Mouse (Mus musculus): ENCODE measurements around the gene Bhlha15.

Gene Bhlha15

DNA sequence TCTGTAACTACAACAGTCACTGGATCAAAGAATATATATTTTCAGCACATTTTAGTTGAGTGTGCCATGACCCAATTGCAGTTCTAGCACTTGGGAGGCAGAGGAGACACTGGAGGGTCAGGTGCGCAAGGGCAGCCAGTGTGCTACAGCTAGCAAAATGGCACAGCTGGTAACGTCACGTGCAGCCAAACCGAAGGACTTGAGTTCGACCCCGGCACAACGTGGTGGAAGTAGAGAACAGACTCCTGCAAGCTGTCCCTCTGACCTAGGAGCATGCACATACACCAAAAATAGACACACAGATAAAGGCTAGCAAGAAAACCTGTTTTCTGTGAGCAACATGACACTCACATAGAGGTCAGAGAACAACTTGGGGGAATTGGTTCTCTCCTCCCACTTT, 759 bp upstream of the Bhlha15 start:
- no peak for DNase-seq (ENCODE audit: low spot score in 2 of 2)

DNA sequence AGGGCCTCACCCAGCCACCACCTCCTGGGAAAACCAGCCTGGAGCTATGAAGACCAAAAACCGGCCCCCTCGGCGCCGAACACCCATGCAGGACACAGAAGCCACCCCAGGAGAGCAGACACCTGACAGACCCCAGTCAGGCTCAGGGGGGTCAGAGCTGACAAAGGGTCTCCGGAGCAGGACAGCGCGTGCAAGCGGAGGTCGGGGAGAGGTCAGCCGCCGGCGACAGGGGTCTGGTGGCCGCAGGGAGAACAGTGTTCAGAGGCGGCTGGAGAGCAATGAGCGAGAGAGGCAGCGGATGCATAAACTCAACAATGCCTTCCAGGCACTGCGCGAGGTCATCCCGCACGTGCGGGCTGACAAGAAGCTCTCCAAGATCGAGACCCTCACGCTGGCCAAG, 940 bp downstream of the Bhlha15 start:
- DNase-seq (ENCODE audit: low spot score in 2 of 2) = no peak

DNA sequence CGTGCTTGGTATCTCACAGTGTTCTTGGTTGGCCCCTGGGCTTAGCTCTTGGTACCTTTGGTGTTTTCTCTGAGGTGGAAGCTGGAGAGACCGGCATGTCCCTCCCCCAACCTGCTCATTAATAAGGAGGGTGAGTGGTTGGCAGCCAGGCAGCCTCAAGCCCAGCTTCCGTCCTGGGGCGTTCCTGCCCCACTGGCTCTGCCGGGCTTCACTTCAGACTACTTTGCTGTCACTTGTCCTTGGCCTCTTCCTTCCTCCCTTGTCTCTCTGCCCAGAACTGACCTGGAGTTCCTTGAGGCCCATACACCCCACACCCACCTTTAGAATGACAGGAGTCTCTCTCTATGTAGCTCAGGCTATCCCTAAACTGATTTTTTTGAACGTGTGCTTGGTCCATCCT, 2.6 kb downstream of the Bhlha15 start:
- DNase-seq (ENCODE audit: low spot score in 2 of 2) = no peak

DNA sequence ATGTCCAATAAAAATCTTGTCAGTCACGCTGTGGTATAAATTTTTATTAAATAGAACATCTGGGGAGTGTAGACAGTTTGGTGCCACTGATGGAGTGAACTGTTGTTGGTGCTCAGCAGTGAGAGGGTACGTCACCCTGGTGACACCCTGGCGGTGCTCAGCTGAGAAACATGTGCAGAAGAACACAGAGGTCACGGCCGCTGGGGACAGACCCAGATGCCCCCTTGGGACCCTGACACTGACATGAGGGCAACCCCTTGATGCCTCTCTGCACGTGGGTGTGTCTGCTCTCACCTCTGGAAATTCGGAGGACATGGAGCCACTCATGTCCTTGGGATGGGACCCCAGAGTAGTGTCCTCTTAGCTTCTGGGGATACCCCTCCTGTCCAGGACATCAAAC, 4.3 kb downstream of the Bhlha15 start:
- DNase-seq (ENCODE audit: low spot score in 2 of 2) = no peak

DNA sequence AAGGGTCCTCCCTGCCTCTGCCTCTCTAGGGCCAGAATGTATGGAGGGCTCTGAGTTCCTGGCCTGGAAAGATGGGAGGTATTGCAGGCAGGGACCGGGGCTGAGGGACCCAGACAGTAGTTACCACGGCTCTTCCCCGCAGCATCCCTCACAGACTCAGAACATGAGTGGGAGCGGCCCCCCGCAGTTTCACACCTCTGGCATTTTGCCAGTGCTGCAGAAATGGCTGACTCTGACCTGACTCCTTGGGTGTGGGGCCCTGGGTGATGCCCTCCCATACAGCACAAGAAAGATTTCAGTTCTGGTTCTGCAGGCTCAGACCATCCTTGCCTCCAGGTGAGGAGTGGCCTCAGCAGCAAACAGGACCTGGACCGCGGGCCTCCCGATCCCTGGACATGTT, 5.5 kb downstream of the Bhlha15 start:
- no peak for DNase-seq (ENCODE audit: low spot score in 2 of 2)

DNA sequence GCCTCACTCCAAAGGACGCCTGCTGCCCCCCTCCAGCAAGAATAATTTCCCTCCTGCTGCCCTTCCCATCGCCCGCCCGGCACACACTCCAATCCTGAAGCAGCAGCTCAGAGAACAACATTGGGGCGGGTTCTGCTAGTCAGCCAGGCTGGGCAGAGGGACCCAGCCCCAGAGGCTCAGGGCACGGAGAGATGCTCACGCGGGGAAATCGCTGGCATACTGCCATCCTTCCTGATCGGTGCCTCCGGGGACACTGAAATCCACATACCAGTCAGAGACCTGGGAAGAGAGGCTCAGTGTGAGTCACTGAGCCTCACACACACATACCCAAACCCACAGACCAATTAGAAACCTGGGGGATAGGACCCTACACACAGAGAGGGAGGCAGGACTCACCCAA, 10.5 kb downstream of the Bhlha15 start:
- no peak for DNase-seq (ENCODE audit: low spot score in 2 of 2)

DNA sequence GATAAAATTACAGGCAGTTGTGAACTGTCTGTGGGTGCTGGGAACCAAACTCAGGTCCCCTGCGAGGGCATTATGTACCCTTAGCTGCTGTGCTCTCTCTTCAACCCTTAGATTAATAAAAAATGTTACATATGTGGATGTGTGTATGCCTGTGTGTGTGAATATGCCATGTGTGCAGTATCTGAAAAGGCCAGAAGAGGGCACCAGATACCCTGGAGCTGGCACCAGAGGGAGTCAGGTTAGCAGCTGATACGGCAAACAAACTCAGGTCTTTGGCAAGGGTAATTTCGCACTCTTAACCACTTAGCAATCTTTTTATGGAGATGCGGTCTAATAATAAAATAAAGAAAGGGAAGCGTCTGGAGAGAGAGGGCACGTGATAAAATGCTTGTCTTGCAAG, 12.3 kb downstream of the Bhlha15 start:
- DNase-seq (ENCODE audit: low spot score in 2 of 2) = no peak

DNA sequence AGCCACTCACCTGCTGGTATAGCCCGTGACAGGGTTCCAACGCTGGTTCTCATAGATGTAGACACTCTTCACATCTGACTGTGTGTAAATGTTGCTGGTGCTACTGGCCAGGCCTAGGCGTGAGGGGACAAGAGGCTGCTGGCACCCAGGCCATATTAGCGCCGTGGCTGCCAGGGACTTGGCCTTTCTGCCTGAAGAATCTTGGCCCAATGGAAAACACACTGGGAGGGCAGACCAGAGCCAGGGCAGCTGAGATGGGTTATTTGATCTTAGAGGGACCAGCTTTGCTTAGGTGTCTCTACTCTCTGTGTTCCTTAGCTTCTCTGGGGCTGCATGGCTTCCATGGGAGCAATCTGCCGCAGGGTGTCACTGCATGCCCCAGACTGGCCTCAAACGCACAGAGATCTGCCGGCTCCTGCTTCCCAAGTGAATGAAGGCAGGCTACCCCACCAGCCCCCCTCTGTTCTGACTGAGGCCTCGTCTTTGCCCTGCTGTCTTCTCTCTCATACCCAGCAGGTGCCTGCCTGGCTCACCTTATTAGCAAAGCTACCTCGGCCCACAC, 13.4 kb downstream of the Bhlha15 start:
- peak in 1 of 2 experiments; percentile 55 for DNase-seq (ENCODE audit: low spot score in 2 of 2)

DNA sequence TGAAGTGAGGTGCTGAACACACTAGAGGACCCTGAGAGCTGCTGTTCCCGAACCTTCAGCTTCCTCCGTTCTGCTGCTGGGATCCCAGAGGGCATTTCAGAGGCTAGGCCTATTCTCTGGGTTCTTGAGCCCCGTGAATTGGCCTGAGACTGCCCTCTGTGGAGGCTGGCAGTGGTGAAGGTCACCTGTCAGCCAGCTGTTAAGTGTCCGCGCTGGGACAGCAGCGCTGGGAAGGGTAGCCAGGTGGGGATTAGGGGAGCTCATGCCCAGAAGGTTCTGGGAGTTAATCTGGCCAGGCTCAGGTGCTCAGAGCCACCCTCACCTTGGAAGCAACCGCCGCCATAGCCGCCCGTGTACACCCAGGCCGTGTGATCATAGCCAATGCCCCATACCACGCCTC, 14.2 kb downstream of the Bhlha15 start:
- peak in 1 of 2 experiments; percentile 48 for DNase-seq (ENCODE audit: low spot score in 2 of 2)

DNA sequence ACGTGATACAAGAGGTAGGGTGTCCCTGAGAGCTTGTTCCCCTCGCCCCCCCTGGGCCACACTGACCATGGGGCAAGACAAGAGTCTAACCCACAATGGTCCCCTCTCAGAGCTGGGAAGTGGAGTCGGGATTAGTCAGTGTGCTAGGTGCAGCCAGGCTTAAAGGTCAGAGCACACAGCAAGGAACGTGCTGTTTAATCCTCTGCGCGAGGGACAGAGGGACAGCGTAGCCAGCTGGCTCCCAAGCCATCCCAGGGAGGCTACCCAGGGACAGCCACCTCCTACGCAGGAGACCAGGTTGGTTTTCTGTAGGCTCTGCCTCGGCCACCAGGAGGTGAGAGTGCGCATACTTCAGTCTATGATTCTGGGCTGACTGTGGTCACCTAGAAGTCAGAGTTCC, 14.8 kb downstream of the Bhlha15 start:
- no peak for DNase-seq (ENCODE audit: low spot score in 2 of 2)

DNA sequence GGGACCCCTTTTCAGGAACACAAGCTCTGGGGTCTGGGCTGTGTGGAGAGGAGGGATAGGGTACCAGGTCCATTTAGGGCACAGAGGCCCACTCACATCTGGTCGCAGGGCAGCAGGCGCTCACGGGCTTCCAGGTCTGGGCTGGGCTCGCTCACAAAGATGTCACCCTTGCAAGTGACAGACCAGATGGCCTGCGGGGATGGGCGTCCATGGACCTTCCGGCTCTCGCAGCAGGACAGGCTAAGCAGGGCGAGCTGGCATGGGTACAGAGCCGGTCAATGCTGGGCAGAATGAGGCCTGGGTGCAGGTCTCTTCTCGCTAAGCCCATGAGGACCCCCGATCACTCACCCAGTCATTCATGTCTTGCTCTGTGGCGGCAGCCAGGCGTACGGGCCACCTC, 16.0 kb downstream of the Bhlha15 start:
- DNase-seq (ENCODE audit: low spot score in 2 of 2) = no peak

DNA sequence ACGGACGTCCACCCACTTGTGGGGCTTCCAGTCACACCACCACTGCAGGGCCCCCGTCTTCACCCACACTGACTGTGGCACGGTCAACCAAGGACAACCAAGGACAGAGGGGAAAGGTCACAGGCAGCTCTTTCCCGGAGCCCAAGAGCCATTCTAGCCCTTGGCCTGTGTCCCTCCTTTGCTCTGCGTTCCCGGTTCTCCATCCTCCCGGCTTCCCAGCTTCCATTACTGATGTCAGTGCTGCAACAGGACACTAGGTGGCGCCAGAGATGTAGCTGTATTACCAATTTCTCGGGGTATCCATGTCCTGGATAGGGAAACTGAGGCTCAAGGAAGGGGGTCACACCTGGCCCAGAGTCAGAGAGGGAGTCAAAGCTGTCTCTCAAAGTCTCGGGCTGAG, 17.4 kb downstream of the Bhlha15 start:
- DNase-seq (ENCODE audit: low spot score in 2 of 2) = no peak

DNA sequence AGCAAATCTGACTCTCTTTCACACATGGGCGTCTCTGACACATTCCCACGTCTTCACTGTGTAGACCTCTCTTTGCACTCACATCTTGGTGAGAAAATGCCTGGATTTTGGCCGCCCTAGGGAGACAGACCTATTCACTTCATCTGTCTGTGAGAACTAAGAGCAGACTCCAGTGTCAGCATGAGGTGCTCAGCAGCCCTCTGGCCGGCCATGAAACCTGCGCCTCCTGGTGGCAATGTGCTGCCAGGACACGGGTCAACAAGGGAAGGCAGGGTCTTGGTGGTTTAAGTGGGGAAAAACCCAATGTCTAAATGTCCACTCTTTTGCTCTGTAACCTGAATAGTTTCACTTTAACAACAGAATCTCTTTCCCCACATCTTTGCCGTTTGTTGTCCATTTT, 24.4 kb downstream of the Bhlha15 start:
- peak; percentile 58 to 87 for DNase-seq (ENCODE audit: low spot score in 2 of 2)

DNA sequence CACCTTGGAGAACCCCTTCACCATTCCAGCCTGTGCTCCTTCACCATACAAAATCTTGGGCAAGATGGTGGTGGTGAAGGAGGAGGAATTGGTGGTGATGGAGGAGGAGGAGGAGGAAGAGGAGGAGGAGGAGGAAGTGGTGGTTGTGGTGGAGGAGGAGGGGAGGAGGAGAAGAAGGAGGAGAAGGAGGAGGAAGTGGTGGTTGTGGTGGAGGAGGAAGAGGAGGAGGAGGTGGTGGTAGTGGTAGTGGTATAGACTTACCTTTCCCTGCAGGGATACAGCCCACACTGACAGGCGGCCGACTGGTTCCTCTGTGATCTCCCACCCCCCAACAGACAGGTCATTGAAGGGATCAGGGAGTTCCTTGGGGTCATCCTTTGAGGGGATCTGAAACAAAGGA, 25.9 kb downstream of the Bhlha15 start:
- no peak for DNase-seq (ENCODE audit: low spot score in 2 of 2)

DNA sequence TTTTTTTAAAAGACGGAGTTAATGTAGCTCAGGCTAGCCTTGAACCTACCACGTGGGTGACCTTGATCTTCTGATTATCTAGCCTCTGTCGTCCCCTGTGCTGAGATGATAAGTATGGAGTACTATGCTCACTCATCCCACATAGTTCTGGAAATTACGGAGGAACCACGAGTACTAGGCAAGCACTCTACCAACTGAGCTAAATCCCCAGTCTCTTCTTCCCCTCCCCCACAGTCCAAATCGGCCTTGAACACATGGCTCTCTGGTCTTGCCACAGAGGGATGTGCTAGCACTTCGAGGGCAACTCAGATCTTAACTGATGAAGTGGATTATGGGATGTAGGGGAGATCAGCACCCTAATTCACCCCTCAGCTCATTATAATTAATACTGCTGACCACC, 28.0 kb downstream of the Bhlha15 start:
- DNase-seq (ENCODE audit: low spot score in 2 of 2) = no peak

DNA sequence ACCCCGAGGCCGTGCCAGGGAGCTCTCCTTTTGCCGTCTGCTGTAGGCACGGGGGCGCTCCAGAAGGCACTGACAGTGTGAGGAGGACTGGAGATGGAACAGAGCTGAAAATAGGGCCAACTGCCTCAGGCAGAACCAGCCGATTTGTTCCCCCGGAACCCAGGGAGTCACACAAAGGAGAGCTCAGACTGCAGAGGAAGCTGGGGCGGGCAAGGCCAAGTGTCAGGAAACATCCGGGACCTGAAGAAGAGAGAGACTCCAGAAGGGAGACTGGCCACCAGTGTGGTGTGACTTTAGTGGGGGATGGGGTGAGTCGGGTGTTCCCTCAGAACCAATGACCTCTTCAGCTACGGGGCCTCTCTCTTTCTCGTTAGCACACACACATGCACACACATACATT, 29.2 kb downstream of the Bhlha15 start:
- no peak for DNase-seq (ENCODE audit: low spot score in 2 of 2)

DNA sequence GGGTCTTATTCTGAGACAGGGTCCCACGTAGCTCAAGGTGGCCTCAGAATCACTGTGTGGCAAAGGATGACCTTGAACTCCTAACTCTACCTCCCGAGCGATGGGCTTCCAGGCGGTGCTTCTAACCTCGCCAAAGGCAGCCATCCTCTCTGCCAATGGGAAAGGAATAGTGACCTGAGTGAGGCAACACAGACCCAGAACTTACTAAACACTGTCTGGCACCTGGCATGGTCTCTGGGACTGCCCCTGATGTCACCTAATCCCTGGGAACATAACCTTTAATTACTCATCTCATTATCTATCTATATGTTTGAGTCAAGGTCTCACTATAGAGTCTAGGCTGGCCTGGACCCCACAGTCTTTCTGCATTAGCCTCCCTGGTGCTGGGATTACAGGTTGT, 29.9 kb downstream of the Bhlha15 start:
- DNase-seq (ENCODE audit: low spot score in 2 of 2) = no peak

DNA sequence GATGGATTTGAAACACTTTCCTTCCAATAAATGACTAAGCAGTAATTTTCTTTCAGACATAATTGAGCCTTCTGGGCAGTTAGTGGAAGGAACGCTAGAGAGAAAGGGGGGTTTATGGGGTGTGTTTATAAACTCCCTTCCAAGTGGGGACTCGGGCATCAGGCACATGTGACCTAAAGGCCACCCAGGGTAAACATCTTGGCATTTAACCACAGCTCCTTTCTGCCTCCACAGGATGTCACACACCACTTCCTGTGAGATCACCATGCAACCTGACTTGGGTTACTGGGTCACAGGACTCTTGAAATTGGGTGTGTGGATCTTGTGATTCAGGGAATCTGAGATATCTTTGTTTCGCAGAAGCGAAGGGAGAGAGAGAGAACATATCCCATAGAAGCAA, 31.2 kb downstream of the Bhlha15 start:
- DNase-seq (ENCODE audit: low spot score in 2 of 2) = no peak

DNA sequence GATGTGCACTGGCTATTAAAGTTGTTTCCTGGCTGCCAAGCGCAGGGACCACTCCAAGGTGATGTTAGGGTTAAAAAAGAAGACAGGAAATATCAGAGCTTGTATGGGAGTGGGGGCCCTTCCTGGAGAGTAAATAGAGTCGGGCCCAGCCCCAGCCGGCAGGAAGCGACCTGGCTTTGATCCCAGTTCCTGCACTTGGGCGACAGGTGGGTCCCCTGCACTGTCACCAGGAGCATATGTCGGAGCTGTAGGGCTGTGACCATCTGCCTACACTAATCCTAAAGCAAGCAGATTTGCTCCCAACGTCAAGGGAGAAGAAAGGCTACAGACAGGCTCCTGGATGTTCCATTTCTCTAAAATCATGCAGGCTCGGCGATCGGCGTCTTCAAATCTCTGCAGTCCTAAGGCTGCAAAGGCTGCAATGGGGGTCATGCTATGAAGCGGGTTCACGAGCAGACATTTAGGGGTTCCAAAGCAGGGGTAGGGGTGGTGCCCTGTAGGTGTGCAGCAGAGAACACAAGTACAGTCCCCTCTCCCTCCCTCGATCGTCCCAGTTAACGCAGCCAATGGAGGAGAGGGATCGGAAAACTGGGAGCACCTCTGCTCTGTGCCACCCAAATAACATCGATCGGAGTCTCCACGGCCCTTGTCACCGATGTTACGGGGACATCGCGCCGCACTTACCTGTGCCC, 32.9 kb downstream of the Bhlha15 start:
- no peak for DNase-seq (ENCODE audit: low spot score in 2 of 2)

DNA sequence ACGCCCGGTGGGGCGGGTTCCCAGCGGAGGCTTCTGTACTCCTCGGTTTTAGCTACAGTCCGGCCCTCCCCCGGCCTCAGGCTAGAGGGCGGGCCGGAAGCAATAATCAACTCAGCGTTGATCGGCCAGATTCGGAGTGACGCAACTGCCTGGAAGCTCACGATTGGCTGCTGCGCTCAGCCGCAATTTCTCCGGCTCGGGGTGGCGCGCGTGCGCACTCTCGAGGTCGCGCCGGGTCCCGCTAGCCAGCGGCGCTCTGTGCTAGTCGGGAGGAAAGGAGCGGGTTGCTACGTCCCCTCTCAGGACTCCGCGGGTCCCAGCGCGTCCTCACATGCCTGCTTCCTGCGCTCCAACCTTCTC, 33.4 kb downstream of the Bhlha15 start, which contains the start of gene Tecpr1:
Gene Tecpr1 (minus strand): TSS at position 113 of the 360 bp plus-strand sequence.
- DNase-seq (ENCODE audit: low spot score in 2 of 2) = peak; percentile 89 to 95

DNA sequence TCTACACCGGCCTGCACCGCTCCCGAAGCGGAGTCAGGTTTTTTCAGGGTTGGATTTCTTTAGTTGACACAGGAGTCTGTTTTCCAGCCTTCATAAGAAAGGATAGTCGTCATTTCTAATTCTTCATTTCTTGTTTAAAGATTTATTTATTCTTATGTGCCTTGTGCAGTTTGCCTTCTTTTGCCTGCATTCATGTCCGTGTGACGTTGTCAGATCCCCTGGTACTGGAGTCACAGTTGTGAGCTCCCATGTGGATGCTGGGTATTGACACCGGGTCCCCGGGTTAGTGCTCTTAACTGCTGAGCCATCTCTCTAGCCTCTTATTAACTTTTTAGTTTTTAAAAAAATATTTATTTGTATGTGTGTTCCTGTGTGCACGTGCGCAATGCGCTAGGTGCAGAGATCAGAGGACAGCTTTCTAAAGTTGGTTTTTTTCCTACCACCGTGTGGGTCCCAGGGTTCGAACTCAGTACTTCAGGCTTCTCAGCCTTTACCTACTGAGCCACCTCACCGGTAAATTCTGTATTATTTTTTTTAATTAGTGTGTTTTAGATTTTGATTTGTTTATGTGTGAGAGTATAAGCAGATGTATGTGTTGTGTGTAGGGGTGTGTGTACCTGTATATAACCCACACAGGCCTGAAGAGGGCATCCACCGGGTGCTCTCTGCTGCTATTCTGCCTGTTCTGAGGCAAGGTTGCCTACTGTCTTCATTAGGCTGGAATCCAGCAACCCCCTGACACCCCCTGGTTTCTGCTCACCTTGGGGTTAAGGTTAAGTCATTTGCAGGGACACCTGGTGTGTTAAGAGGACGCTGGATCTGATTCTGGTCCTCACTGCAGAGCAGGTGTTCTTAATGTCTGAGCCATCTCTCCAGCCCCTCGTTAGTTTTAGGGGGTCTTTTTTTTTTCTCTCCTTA, 34.1 kb downstream of the Bhlha15 start:
- no peak for DNase-seq (ENCODE audit: low spot score in 2 of 2)

DNA sequence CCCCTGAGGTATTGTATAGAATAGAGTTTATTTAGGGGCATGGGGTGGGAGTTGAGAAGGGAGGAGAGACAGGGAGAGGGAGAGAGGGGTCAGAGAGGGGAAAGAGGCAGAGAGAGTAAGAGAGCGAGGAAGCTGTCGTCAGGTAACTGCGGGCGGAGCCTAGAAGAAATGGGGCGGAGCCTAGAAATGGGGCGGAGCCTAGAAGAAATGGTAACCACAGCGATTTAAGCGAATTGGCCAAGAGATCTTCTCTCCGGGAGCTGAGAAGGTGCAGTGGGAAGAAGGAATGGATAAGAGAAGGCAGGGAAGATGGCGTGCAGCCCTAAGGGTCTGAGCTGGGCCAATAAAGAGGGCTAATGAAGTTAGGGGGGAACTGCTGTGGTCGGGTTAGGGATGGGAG, 36.1 kb downstream of the Bhlha15 start:
- DNase-seq (ENCODE audit: low spot score in 2 of 2) = no peak

DNA sequence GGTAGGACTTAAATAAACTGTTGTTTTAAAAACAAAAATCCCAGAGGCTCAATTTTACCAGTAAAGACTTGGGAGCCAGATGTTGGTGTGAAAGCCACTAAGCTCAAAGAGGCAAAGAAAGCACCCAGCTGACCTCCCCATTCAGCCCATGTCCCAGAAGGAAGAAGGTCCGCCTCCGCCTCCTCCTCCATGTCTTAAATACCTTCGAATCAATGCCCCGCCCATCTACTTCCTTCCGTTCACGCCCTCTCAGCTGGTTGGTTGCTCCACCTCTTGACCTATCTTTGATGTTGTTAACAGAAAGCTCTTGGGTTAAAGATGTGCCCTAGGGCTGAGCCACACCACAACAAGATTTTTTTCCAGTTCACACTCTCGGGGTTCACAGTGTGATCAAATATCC, 40.1 kb downstream of the Bhlha15 start:
- DNase-seq (ENCODE audit: low spot score in 2 of 2) = no peak
